Mouse (Mus musculus) 3T3-L1 (cell line): ENCODE data around the gene C87436.

Experiments
- DNase-seq: peaks from one replicate; pipeline ENCODE4 v3.0.0-alpha.2; 2015; ENCODE audit warnings: low read depth, low spot score

The C87436 gene

GRCm38 (mm10) chr6:86426358-86426757 is 11.8 kb upstream of the C87436 start, which contains the start of gene Gm44790:
Gene Gm44790, plus strand, starts transcription at chr6:86426658.
- no peak for DNase-seq

- DNase-seq = no peak
Measured at GRCm38 (mm10) chr6:86431531-86431930, 6.6 kb upstream of the C87436 start.

GRCm38 (mm10) chr6:86433696-86434095 is 4.5 kb upstream of the C87436 start:
- no peak for DNase-seq

- peak; percentile 87 for DNase-seq
Measured at GRCm38 (mm10) chr6:86437711-86438110, 463 bp upstream of the C87436 start.

GRCm38 (mm10) chr6:86439119-86439496 is 934 bp downstream of the C87436 start:
- peak; percentile 58 for DNase-seq

- DNase-seq = peak; percentile 52
Measured at GRCm38 (mm10) chr6:86439531-86439930, 1.4 kb downstream of the C87436 start.

- no peak for DNase-seq
Measured at GRCm38 (mm10) chr6:86441571-86441970, 3.4 kb downstream of the C87436 start.

- DNase-seq = no peak
Measured at GRCm38 (mm10) chr6:86445551-86445950, 7.4 kb downstream of the C87436 start.

GRCm38 (mm10) chr6:86446927-86447568 is 8.9 kb downstream of the C87436 start:
- no peak for DNase-seq

GRCm38 (mm10) chr6:86456727-86457126 is 18.6 kb downstream of the C87436 start:
- no peak for DNase-seq

- no peak for DNase-seq
Measured at GRCm38 (mm10) chr6:86463079-86463478, 24.9 kb downstream of the C87436 start.

- DNase-seq = no peak
Measured at GRCm38 (mm10) chr6:86471317-86471716, 33.1 kb downstream of the C87436 start.

- no peak for DNase-seq
Measured at GRCm38 (mm10) chr6:86471760-86472099, 33.6 kb downstream of the C87436 start.

GRCm38 (mm10) chr6:86472100-86472955 is 34.2 kb downstream of the C87436 start:
- peak; percentile 99 for DNase-seq

- peak; percentile 66 for DNase-seq
Measured at GRCm38 (mm10) chr6:86473077-86473476, 34.9 kb downstream of the C87436 start.

- no peak for DNase-seq
Measured at GRCm38 (mm10) chr6:86474072-86474471, 35.9 kb downstream of the C87436 start.

GRCm38 (mm10) chr6:86474646-86475181 is 36.5 kb downstream of the C87436 start:
- no peak for DNase-seq

- no peak for DNase-seq
Measured at GRCm38 (mm10) chr6:86475462-86476167, 37.4 kb downstream of the C87436 start.

- DNase-seq = peak; percentile 53
Measured at GRCm38 (mm10) chr6:86476931-86477330, 38.8 kb downstream of the C87436 start.

- no peak for DNase-seq
Measured at GRCm38 (mm10) chr6:86479311-86479710, 41.1 kb downstream of the C87436 start.

GRCm38 (mm10) chr6:86479816-86480188 is 41.6 kb downstream of the C87436 start:
- no peak for DNase-seq

- peak; percentile 95 for DNase-seq
Measured at GRCm38 (mm10) chr6:86480189-86480831, 42.1 kb downstream of the C87436 start.
